Mouse (Mus musculus): Measurements from ENCODE around the gene Dusp5.
"Not testable (repeated sequence)": the region's sequence is repeated elsewhere in the genome, so short reads cannot be mapped to it uniquely, and the experiment has no call there.

Dusp5 gene

DNA sequence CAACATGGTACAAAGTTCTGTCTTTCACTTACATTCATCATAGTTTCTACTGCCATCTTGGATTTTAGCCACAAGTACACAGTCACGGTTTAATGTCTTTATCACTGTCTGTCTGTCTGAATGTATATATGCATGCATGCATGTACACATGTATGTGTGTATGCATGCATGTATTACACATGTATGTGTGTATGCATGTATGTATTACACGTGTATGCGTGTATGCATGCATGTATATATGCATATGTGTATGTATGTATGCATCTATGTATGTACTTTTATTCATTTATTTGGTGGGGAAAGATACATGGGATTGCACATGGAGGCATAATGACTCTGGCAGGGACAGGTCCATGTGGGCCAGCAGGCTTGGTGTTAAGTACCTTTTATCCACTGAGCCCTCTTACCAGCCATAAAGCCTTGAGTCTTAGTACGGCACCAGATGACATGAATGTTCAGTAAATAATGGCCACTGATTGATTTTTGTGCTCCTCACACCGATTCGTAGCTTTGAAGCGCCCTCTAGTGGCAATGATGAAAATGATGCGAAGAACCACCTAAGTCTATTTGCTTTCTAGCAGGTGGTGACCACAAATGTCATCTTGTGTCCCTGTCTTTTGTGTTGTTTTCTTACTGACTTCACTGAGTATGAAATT lies 49.8 kb downstream of the Dusp5 start:
- peak; percentile 78 for DNase-seq

DNA sequence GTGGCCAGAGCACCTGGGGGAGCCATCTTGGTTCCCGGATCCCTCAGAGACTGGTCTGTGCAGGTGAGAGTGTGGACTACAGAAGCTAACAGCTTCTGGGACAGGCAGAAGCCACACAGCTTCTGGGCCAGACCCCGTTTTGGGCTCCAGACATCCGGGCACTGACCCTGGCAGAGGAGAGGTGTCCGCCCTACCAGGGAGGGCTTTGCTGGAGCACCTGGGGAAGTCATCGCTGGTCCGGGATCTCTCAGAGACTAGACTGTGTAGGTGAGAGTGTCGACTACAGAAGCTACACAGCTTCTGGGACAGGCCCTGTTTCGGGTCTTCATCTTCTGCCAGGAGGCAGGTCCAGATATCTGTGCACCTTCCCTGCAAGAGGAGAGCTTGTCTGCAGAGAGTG lies 51.4 kb downstream of the Dusp5 start:
- not testable (repeated sequence) for DNase-seq

DNA sequence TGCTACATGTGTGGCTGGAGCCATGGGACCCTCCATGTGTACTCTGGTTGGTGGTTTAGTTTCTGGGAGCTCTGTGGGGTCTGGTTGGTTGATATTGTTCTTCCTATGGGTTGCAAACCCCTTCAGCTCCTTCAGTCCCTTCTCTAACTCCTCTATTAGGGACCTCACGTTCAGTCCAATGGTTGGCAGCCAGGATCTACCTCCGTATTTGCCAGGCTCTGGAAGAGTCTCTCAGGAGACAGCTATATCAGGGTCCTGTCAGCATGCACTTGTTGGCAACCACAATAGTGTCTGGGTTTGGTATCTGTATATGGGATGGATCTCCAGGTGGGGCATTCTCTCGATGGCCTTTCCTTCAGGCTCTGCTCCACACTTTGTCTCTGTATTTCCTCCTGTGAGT lies 58.8 kb downstream of the Dusp5 start:
- not testable (repeated sequence) for DNase-seq

DNA sequence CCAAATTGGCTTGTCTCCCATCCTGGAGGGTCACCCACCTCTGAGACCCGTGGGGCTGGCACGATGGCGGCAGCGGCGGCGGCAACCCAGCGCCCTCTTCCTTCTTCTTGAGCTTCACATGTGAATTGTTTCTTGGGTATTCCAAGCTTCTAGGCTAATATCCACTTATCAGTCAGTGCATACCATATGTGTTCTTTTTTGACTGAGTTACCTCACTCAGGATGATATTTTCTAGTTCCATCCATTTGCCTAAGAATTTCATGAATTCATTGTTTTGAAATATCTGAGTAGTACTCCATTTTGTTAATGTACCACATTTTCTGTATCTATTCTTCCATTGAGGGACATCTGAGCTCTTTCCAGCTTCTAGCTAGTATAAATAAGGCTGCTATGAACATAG lies 60.1 kb downstream of the Dusp5 start, which contains the start of gene Nutf2-ps1:
Gene Nutf2-ps1, minus strand, starts transcription at position 101 of the 400 bp plus-strand sequence.
- DNase-seq: not testable (repeated sequence)
